Mouse (Mus musculus): Measurements from ENCODE around the gene Nt5e.

The Nt5e gene

DNA sequence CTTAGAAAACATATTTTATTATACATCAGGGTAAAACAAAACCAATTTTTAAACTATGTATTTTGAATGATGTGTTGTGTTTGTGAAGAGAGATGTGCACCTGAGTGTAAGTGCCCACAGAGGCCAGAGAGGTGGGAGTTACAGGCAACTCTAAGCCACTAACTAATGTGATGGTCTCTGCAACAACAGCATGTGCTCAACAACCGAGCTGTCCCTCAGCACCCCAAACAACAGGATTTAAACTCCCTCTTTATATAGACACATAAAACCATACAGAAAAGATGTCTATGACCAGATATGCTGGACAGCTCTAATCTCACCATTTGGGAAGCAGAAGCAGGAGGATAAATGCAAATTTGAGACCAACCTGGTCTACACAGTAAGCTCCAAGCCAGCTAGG is 53.5 kb downstream of the Nt5e start:
- no peak for DNase-seq (ENCODE audit: low spot score in 2 of 2)

DNA sequence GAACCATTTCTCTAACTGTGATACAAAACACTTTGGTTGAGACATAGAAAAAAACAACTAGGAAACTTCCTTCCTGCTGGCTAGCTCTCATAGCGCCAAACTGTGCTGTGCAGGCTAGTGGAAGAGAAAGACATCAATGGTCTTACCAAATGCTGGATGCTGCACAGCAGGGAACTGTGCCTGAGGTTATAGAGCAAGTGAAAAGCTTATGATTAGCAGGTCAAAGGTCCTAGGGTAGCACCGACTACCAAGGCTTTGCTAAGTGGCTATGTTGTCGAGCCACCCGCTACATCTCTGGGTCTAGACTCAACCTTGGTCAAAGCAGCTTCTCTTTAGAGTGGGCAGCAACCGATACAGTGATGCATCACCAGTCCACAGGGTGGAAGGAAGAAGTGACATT is 61.8 kb downstream of the Nt5e start:
- DNase-seq (ENCODE audit: low spot score in 2 of 2): no peak

DNA sequence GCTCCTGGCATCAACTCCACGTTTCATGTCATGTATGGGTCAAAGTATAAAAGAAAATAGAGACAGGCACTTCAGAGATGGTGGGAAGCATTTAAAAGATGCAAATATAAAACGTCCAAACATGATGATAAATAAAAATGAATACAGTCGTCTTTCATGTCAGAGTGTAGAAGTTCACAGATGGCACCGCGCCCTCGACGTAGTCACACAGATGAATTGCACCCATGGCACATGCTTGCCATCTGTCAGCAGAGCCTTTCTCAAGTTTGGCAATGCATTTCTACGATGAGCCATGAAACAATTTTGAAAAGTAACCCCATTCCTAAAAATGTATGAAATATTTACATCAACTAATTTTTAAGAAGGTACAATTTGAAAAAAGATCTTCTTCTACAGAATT is 67.9 kb downstream of the Nt5e start:
- DNase-seq (ENCODE audit: low spot score in 2 of 2): no peak

DNA sequence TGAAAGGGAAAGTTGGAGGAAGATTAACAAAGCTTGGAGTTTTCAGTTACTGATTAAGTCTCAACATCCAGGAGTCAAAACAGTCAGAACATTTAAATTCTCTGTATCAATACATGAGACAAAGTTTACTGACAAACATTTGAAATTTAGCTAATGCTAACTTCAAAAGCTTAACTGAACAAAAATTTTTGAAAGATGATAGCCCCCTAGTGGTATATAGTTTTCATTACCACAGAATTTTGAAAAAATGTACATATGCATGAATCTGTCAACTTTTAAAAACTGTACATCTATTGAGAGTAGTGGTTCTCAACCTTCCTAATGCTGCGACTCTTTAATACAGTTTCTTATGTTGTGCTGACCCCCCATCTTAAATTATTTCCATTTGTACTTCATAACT is 71.5 kb downstream of the Nt5e start:
- no peak for DNase-seq (ENCODE audit: low spot score in 2 of 2)

DNA sequence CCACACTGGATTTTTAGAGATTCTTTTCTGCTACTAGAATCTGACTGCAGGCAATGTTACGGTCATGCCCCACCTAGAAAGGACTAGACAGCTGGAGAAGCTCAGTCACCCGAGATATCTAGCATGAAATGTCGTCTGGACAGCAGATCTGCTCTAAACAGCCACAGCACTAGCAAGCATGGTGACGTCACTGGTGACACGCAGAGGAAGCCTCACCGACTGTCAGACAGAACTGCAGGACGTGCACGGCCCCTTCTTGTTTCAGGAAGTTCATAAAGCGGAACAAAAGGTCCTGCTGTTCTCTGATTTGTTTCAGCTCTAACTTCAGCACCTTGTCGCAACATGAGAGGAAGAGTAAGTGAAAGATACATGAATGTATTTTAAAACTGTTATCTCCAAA is 77.1 kb downstream of the Nt5e start:
- DNase-seq (ENCODE audit: low spot score in 2 of 2): no peak

DNA sequence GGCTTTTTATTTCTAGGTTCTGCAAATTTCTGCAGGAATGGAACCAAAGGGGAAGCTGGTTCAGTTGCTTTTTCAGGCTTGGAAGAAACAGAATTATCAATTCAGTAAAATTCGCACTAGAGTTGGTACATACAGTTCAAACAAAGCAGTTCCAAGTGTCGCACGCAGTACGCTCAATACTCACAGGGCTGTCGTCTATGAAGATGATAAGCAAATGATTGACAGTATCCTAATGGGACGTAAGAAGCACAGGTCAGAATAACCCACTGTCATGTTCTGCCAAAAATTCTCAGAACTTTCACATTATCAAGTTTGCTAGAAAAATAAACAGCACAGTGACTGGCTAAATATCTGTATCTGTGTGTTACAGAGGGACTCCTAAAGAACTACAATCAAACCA is 77.5 kb downstream of the Nt5e start:
- no peak for DNase-seq (ENCODE audit: low spot score in 2 of 2)

DNA sequence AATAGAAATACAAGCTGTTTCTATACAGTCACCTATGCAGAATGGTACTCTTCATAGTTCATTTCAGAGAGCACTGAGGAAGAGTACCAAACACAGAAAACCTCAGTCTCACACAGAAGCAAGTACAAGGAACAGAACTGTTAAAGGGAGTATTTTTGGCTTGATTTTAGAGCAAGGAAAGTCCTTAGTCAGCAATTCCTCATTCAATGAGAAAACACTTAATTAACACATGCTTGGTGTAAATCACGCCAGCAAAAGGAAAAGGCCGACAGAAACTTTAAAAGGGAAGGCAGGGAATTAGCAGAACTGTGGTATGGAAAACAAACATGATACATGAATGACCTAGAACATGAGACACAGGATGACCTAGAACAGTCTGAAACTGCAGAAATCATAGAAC is 83.0 kb downstream of the Nt5e start:
- DNase-seq (ENCODE audit: low spot score in 2 of 2): no peak

DNA sequence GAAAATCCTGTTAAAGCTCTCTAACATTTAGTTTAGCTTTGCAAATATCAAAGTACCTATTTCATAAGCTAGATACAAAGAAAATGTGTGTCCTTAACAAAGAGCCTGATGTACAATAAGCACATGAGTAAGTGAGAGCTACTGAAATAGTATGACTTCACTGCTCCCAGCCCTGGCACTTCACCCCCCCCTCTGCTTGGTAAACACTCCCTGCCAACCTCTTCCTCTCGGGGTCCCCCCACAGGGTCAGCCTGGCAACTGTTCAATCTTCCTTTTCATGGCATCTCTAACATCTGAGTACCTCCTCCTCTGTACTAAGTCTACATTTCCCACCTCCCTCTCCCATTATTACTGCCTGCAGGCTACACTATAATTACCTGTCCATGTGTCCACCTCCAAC is 89.8 kb downstream of the Nt5e start:
- no peak for DNase-seq (ENCODE audit: low spot score in 2 of 2)

Data from right cerebral cortex, postnatal 36 days (tissue).